Mouse (Mus musculus) lung, adult 2 months (tissue): ENCODE measurements around the gene Ctcfl.

Source experiments
- CTCF ChIP-seq: fragments of 200-500 bp; IDR thresholded peaks from 2 replicates; pipeline ENCODE4 v1.5.1; 2011; ENCODE audit warnings: mild to moderate bottlenecking, low read length, control low read depth; ENCODE audit not compliant: insufficient read depth
- POLR2A ChIP-seq: fragments of 200-500 bp; IDR thresholded peaks from 2 replicates; pipeline ENCODE4 v1.6.1; 2011; ENCODE audit warnings: low read depth, mild to moderate bottlenecking, control low read depth, low read length, borderline replicate concordance; ENCODE audit errors: extremely low read depth

- TF ChIP-seq POLR2A: no peak
- TF ChIP-seq CTCF: no peak
These were observed 26.5 kb upstream of the Ctcfl start for GRCm38 (mm10) chr2:173145808-173146207.
